Mouse (Mus musculus): ENCODE results near the gene Cpt1c.

- no peak for TF ChIP-seq CTCF (IDR thresholded peaks at IDR 0.05; ENCODE audit: low read depth, low read length)
- TF ChIP-seq POLR2A (IDR thresholded peaks at IDR 0.05; ENCODE audit: insufficient read depth, low read length) = no peak
Observed at GRCm38 (mm10) chr7:44997940-44998428, 23.3 kb upstream of the Cpt1c start.
